Mouse (Mus musculus) T-helper 2 cell (primary cell): ENCODE data around the gene Wfdc13.
"Not testable (repeated sequence)": the region's sequence is repeated elsewhere in the genome, so short reads cannot be mapped to it uniquely, and the experiment has no call there.

Experiments used
- in situ Hi-C: fragments of 300-600 bp; cut with MboI, MseI; formaldehyde crosslinking; loops from one replicate; pipeline ENCODE4 v1.15.1; 2025; ENCODE audit warnings: high pct_unique_total_duplicates

Wfdc13 gene

DNA sequence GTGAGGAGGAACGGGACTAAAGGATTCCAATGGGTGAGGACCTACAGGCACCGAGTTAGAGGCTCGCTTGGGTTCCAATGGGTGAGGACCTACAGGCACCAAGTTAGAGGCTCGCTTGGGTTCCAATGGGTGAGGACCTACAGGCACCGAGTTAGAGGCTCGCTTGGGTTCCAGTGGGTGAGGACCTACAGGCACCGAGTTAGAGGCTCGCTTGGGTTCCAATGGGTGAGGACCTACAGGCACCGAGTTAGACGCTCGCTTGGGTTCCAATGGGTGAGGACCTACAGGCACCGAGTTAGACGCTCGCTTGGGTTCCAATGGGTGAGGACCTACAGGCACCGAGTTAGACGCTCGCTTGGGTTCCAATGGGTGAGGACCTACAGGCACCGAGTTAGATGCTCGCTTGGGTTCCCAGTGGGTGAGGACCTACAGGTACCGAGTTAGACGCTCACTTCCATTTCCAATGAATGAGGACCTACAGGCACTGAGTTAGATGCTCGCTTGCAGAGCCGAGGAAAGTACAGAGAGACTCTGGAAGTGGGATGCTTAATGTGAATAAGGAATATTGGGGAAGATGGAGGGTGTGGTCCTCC, 31.4 kb downstream of the Wfdc13 start:
- in situ Hi-C loops, result not testable (repeated sequence)

GRCm38 (mm10) chr2:164723276-164723675, 38.4 kb downstream of the Wfdc13 start:
- in situ Hi-C loops, result loop anchor here (5.0 to 10.0 kb wide), 2 partner anchors 298 to 494 kb away; no protein-coding TSS in a partner anchor

DNA sequence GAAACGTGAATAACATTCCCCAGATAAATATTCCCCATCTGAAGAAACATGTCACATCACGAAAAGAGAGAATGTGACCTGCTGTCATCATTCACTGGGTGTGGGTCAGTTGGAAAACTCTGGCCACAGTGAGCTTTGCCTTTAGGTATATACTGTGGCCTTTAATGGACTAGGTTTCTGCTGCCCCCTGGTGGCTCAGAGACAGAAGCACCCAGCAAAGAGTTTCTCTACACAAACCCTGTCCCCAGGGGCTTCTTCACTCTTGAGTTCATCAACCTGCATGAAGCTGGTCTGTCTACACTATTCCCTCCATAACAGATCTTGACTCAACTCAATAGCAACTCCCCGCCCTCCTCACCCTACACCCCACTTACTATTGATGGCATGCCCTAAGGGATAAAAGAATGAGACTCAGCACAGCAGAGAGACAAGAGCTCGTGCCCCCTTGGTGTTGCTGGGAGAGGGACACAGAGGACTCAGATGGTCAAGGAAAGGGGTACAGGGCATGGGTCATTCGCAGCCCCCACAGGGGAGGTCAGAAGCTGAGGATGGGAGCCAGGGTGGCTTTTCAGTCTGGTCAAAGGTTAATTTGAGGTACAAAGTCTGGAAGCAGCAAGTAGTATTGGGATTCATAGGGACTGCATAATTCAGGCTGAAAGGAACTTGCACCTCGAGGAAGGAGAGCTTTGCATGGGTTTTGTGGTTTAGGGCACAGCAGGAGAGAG, 41.1 kb downstream of the Wfdc13 start:
- in situ Hi-C loops, result loop anchor here (10.0 kb wide), 1 partner anchor 301 kb away; no protein-coding TSS in a partner anchor

- in situ Hi-C loops, result no loop called here
Observed at GRCm38 (mm10) chr2:164731719-164732118, 46.8 kb downstream of the Wfdc13 start.

- in situ Hi-C loops, result no loop called here
Observed at GRCm38 (mm10) chr2:164733259-164733658, 48.4 kb downstream of the Wfdc13 start.

DNA sequence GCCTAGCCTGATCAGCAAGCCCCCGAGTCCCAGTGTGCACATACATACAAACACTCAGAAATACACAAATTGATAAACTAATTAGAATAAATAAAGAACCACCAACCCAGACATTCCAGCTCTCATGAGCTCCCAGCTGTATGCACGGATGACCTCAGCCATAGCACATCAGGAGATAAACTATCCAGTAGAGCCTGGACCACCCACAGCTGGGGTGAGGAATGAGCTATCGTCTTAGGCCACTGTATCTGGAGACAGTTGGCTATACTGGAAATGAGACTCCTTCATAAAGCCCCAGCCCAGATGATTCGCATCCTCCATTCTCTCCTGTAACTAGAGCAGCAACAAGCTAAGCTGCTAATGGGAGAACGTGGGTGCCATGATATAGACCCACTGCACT, 49.9 kb downstream of the Wfdc13 start:
- in situ Hi-C loops, result no loop called here

GRCm38 (mm10) chr2:164735446-164735845, 50.5 kb downstream of the Wfdc13 start:
- in situ Hi-C loops, result no loop called here
